Mouse (Mus musculus): ENCODE data around the gene Tgif2. TPM values are rescaled to one million over a fixed set of nuclear protein-coding genes. Genes with fewer than 3 reads are reported as not detected.
"Not testable (repeated sequence)": the region's sequence is repeated elsewhere in the genome, so short reads cannot be mapped to it uniquely, and the experiment has no call there.

The Tgif2 gene
- 19.6 TPM for polyA plus RNA-seq (2012; fragmentation: generic; extraction: Trizol)
- long read RNA-seq, experiment 1, partial matches to known transcripts = 0 of 5 reads
- long read RNA-seq, experiment 1, other reads (novel, unspliced or antisense) = 3 of 5 reads
- long read RNA-seq, experiment 2, transcript Tgif2-201 (4 exons, 2,690 nt) = minor isoform, 10 of 99 reads
- long read RNA-seq, experiment 2, transcript Tgif2-202 (3 exons, 2,900 nt) = major isoform, 62 of 99 reads
- long read RNA-seq, experiment 2, partial matches to known transcripts = 13 of 99 reads
- long read RNA-seq, experiment 2, other reads (novel, unspliced or antisense) = 14 of 99 reads

GRCm38 (mm10) chr2:156839319-156840191 is at the start of gene Tgif2:
Tgif2 (plus strand) TSS chr2:156840007.
- H3K79me2 ChIP-seq (ENCODE audit: control insufficient read depth, insufficient read depth) = peaks cover 35% of the 10 kb centered on the region
- no peaks in the 10 kb centered on the region for H3K27me3 ChIP-seq (ENCODE audit: control insufficient read depth, insufficient read depth, insufficient read length)
- H3K36me3 ChIP-seq (ENCODE audit: control insufficient read depth, insufficient read depth) = no peaks in the 10 kb centered on the region

GRCm38 (mm10) chr2:156798516-156798915 is 41.3 kb upstream of the Tgif2 start:
- Histone ChIP-seq H3K36me3 (ENCODE audit: control insufficient read depth, insufficient read depth) (no peaks in the 10 kb centered on the region), H3ac (ENCODE audit: control insufficient read depth, insufficient read length, low read depth) (no peak overlapping the region), H3K4me3 (ENCODE audit: insufficient read depth, poor library complexity, severe bottlenecking) (no peak overlapping the region), H3K27me3 (ENCODE audit: control insufficient read depth, insufficient read depth, insufficient read length) (no peaks in the 10 kb centered on the region), H3K79me3 (ENCODE audit: low read depth) (no peaks in the 10 kb centered on the region), H3K79me2 (ENCODE audit: control insufficient read depth, insufficient read depth) (no peaks in the 10 kb centered on the region)
- TF ChIP-seq MAX (IDR thresholded peaks at IDR 0.05) (no peak), USF1 (IDR thresholded peaks at IDR 0.05; ENCODE audit: low read depth) (no peak), MYOD1 (IDR thresholded peaks at IDR 0.05; ENCODE audit: control insufficient read depth, insufficient read length, low read depth) (no peak), CTCF (IDR thresholded peaks at IDR 0.05; ENCODE audit: control insufficient read depth, insufficient read depth, insufficient read length) (no peak), CEBPB (IDR thresholded peaks at IDR 0.05; ENCODE audit: low read depth) (no peak), MYOG (IDR thresholded peaks at IDR 0.05; ENCODE audit: control insufficient read depth, extremely low read depth, insufficient read length) (no peak), FOSL1 (IDR thresholded peaks at IDR 0.05; ENCODE audit: insufficient read depth, low read length, poor library complexity, severe bottlenecking) (no peak)

More at GRCm38 (mm10) chr2:156839319-156840191, at the start of gene Tgif2:
- H3ac ChIP-seq (ENCODE audit: control insufficient read depth, insufficient read length, low read depth) = peak within 1 kb of the TSS; percentile 55
- peak within 1 kb of the TSS; percentile 66 for H3K4me3 ChIP-seq (ENCODE audit: insufficient read depth, poor library complexity, severe bottlenecking)
- H3K79me3 ChIP-seq (ENCODE audit: low read depth) = peaks cover 12% of the 10 kb centered on the region
- TF ChIP-seq MAX (IDR thresholded peaks at IDR 0.05) (peak; percentile 67), CTCF (IDR thresholded peaks at IDR 0.05; ENCODE audit: control insufficient read depth, insufficient read depth, insufficient read length) (no peak), FOSL1 (IDR thresholded peaks at IDR 0.05; ENCODE audit: insufficient read depth, low read length, poor library complexity, severe bottlenecking) (no peak), CEBPB (IDR thresholded peaks at IDR 0.05; ENCODE audit: low read depth) (no peak), MYOD1 (IDR thresholded peaks at IDR 0.05; ENCODE audit: control insufficient read depth, insufficient read length, low read depth) (no peak), USF1 (IDR thresholded peaks at IDR 0.05; ENCODE audit: low read depth) (no peak)

DNA sequence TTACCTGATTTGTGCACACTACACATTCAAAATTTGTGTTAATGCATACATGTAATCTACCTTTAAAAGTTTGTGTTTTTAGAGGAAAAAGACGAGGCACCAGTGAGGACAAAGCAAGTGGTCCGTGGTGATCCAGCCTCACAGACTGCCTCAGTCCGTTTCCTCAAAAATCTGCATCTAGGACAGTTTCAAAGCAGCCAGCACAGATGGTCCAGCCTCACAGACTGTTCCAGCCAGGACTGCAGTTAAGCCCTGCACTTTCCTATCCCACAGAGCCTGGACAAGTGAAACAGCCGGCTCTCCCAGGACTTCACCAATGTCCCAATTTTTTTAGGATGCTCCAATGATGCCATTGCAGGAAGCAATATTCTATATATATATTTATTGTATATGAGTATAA is 38.8 kb upstream of the Tgif2 start:
- Histone ChIP-seq H3K79me3 (ENCODE audit: low read depth) (no peaks in the 10 kb centered on the region), H3K27me3 (ENCODE audit: control insufficient read depth, insufficient read depth, insufficient read length) (no peaks in the 10 kb centered on the region), H3ac (ENCODE audit: control insufficient read depth, insufficient read length, low read depth) (no peak overlapping the region), H3K36me3 (ENCODE audit: control insufficient read depth, insufficient read depth) (no peaks in the 10 kb centered on the region), H3K79me2 (ENCODE audit: control insufficient read depth, insufficient read depth) (no peaks in the 10 kb centered on the region), H3K4me3 (ENCODE audit: insufficient read depth, poor library complexity, severe bottlenecking) (no peak overlapping the region)
- TF ChIP-seq CTCF (IDR thresholded peaks at IDR 0.05; ENCODE audit: control insufficient read depth, insufficient read depth, insufficient read length) (no peak), MAX (IDR thresholded peaks at IDR 0.05) (no peak), MYOG (IDR thresholded peaks at IDR 0.05; ENCODE audit: control insufficient read depth, extremely low read depth, insufficient read length) (no peak), USF1 (IDR thresholded peaks at IDR 0.05; ENCODE audit: low read depth) (no peak), MYOD1 (IDR thresholded peaks at IDR 0.05; ENCODE audit: control insufficient read depth, insufficient read length, low read depth) (no peak), FOSL1 (IDR thresholded peaks at IDR 0.05; ENCODE audit: insufficient read depth, low read length, poor library complexity, severe bottlenecking) (no peak), CEBPB (IDR thresholded peaks at IDR 0.05; ENCODE audit: low read depth) (no peak)

- H3K4me3 ChIP-seq (ENCODE audit: insufficient read depth, poor library complexity, severe bottlenecking); H3K79me3 ChIP-seq (ENCODE audit: low read depth); H3K27me3 ChIP-seq (ENCODE audit: control insufficient read depth, insufficient read depth, insufficient read length); H3K36me3 ChIP-seq (ENCODE audit: control insufficient read depth, insufficient read depth); H3ac ChIP-seq (ENCODE audit: control insufficient read depth, insufficient read length, low read depth); H3K79me2 ChIP-seq (ENCODE audit: control insufficient read depth, insufficient read depth): not testable (repeated sequence)
Observed at GRCm38 (mm10) chr2:156802116-156802515, 37.7 kb upstream of the Tgif2 start.

- H3K4me3 ChIP-seq (ENCODE audit: insufficient read depth, poor library complexity, severe bottlenecking) = no peak overlapping the region
- no peaks in the 10 kb centered on the region for H3K79me3 ChIP-seq (ENCODE audit: low read depth)
- TF ChIP-seq CTCF (IDR thresholded peaks at IDR 0.05; ENCODE audit: control insufficient read depth, insufficient read depth, insufficient read length) (no peak), MYOD1 (IDR thresholded peaks at IDR 0.05; ENCODE audit: control insufficient read depth, insufficient read length, low read depth) (no peak), FOSL1 (IDR thresholded peaks at IDR 0.05; ENCODE audit: insufficient read depth, low read length, poor library complexity, severe bottlenecking) (no peak), CEBPB (IDR thresholded peaks at IDR 0.05; ENCODE audit: low read depth) (no peak), USF1 (IDR thresholded peaks at IDR 0.05; ENCODE audit: low read depth) (no peak), MYOG (IDR thresholded peaks at IDR 0.05; ENCODE audit: control insufficient read depth, extremely low read depth, insufficient read length) (no peak), MAX (IDR thresholded peaks at IDR 0.05) (no peak)
- H3K79me2 ChIP-seq (ENCODE audit: control insufficient read depth, insufficient read depth) = no peaks in the 10 kb centered on the region
- no peak overlapping the region for H3ac ChIP-seq (ENCODE audit: control insufficient read depth, insufficient read length, low read depth)
- no peaks in the 10 kb centered on the region for H3K27me3 ChIP-seq (ENCODE audit: control insufficient read depth, insufficient read depth, insufficient read length)
- H3K36me3 ChIP-seq (ENCODE audit: control insufficient read depth, insufficient read depth) = no peaks in the 10 kb centered on the region
Observed at GRCm38 (mm10) chr2:156803698-156804372, 36.0 kb upstream of the Tgif2 start.
